Comparison of ENCODE assay signal across 10 mouse cellular contexts in genomic region chr11:77934111-77934521, GRCm38 (mm10). TPM values are rescaled to one million over a fixed set of nuclear protein-coding genes. Genes with fewer than 3 reads are reported as not detected.
DNase-seq lines count a peak whose midpoint lies in the region; ATAC-seq and TF ChIP-seq lines count a peak whose summit lies in the region.
"Had no signal": no experiment of that assay in that cellular context is flagged by ENCODE, and none has a peak within 500 bp of the region (broad histone marks: within the 10 kb centered on the region; RNA-seq: fewer than 3 reads in every experiment).

No protein-coding gene starts in this region.

- peak overlapping the region; percentile 94 for H3K9ac ChIP-seq in forebrain, embryonic 13.5 days
- no peak overlapping the region for H3K9ac ChIP-seq in forebrain, embryonic 11.5 days (ENCODE audit: low read length)
- H3K9ac ChIP-seq in forebrain, embryonic 15.5 days (replicated peaks) = peak overlapping the region; percentile 96
- H3K9ac ChIP-seq in midbrain, postnatal 0 days (replicated peaks; ENCODE audit: low read length, poor library complexity, severe bottlenecking) = peak overlapping the region; percentile 13; the same call in 1 of the 2 replicates

- H3K4me2 ChIP-seq in forebrain, embryonic 13.5 days = peak overlapping the region; percentile 90
- no peak overlapping the region for H3K4me2 ChIP-seq in forebrain, embryonic 11.5 days (ENCODE audit: low read depth, low read length, severe bottlenecking)
- H3K4me2 ChIP-seq in forebrain, embryonic 15.5 days (replicated peaks) = peak overlapping the region; percentile 58
- H3K4me2 ChIP-seq in midbrain, postnatal 0 days (ENCODE audit: low read depth, low read length, poor library complexity, severe bottlenecking) = peak overlapping the region; percentile 82

- ATAC-seq in forebrain, embryonic 13.5 days = peak; percentile 54
- no peak for ATAC-seq in forebrain, embryonic 11.5 days (replicated peaks; ENCODE audit: low FRiP score)
- peak; percentile 44 for ATAC-seq in forebrain, embryonic 15.5 days (replicated peaks)
- no peak for ATAC-seq in midbrain, postnatal 0 days (ENCODE audit: low FRiP score)

- DNase-seq in forebrain, embryonic 11.5 days (ENCODE audit: low spot score) = no peak
- DNase-seq in brain, adult 2 months (ENCODE audit: low read depth, low spot score) = peak; percentile 82
- DNase-seq in midbrain, postnatal 0 days (ENCODE audit: low spot score) = peak; percentile 61
- DNase-seq in T-cell, adult 2 months (ENCODE audit: low spot score) = no peak
- no peak for DNase-seq in gastrocnemius, adult 18-20 months (ENCODE audit: low spot score)
- DNase-seq in right cerebral cortex, adult 18-20 months = no peak

- TF ChIP-seq CTCF in midbrain, postnatal 0 days (IDR thresholded peaks at IDR 0.05) = no peak

- H3K27me3 ChIP-seq in forebrain, embryonic 13.5 days = peaks cover 28% of the 10 kb centered on the region
- peaks cover 59% of the 10 kb centered on the region for H3K27me3 ChIP-seq in forebrain, embryonic 11.5 days (ENCODE audit: control insufficient read depth, insufficient read depth, low read length)
- H3K27me3 ChIP-seq in forebrain, embryonic 15.5 days = no peaks in the 10 kb centered on the region
- no peaks in the 10 kb centered on the region; the same call in 1 of the 2 replicates for H3K27me3 ChIP-seq in midbrain, postnatal 0 days (ENCODE audit: insufficient read depth, low read length)

- peak overlapping the region; percentile 94 for H3K27ac ChIP-seq in forebrain, embryonic 13.5 days
- H3K27ac ChIP-seq in forebrain, embryonic 11.5 days (ENCODE audit: low read depth, low read length) = no peak overlapping the region
- H3K27ac ChIP-seq in forebrain, embryonic 15.5 days (replicated peaks) = peak overlapping the region; percentile 93
- H3K27ac ChIP-seq in midbrain, postnatal 0 days (ENCODE audit: low read depth, low read length) = no peak overlapping the region
- H3K27ac ChIP-seq: kidney, postnatal 0 days had no signal

- no peaks in the 10 kb centered on the region for H3K9me3 ChIP-seq in forebrain, embryonic 13.5 days (replicated peaks)
- no peaks in the 10 kb centered on the region for H3K9me3 ChIP-seq in forebrain, embryonic 11.5 days (ENCODE audit: control insufficient read depth, low read length)
- no peaks in the 10 kb centered on the region for H3K9me3 ChIP-seq in forebrain, embryonic 15.5 days
- no peaks in the 10 kb centered on the region for H3K9me3 ChIP-seq in midbrain, postnatal 0 days (ENCODE audit: low read length)

- H3K4me1 ChIP-seq in forebrain, embryonic 13.5 days = peaks cover 89% of the 10 kb centered on the region
- peaks cover 24% of the 10 kb centered on the region for H3K4me1 ChIP-seq in forebrain, embryonic 11.5 days (replicated peaks; ENCODE audit: control insufficient read depth, insufficient read depth, low read length)
- H3K4me1 ChIP-seq in forebrain, embryonic 15.5 days = peaks cover 89% of the 10 kb centered on the region
- peaks cover 4% of the 10 kb centered on the region; the same call in 1 of the 2 replicates for H3K4me1 ChIP-seq in midbrain, postnatal 0 days (ENCODE audit: insufficient read depth, low read length)

- no peaks in the 10 kb centered on the region for H3K36me3 ChIP-seq in forebrain, embryonic 13.5 days (ENCODE audit: poor library complexity, severe bottlenecking)
- H3K36me3 ChIP-seq in forebrain, embryonic 11.5 days (ENCODE audit: control insufficient read depth, insufficient read depth, low read length) = no peaks in the 10 kb centered on the region
- no peaks in the 10 kb centered on the region for H3K36me3 ChIP-seq in forebrain, embryonic 15.5 days
- peaks cover 3% of the 10 kb centered on the region; the same call in 1 of the 2 replicates for H3K36me3 ChIP-seq in midbrain, postnatal 0 days (ENCODE audit: insufficient read depth, low read length)

- 0% methylated on average over 4 of the region's 4 CpGs for WGBS in forebrain, embryonic 13.5 days
- 2% methylated on average over 4 of the region's 4 CpGs for WGBS in forebrain, embryonic 11.5 days
- under 1% methylated on average over 4 of the region's 4 CpGs for WGBS in forebrain, embryonic 15.5 days
- WGBS in midbrain, postnatal 0 days = 22% methylated on average over 4 of the region's 4 CpGs

- peak overlapping the region; percentile 96 for H3K4me3 ChIP-seq in forebrain, embryonic 13.5 days
- H3K4me3 ChIP-seq in forebrain, embryonic 11.5 days (ENCODE audit: low read depth, low read length) = no peak overlapping the region
- peak overlapping the region; percentile 88 for H3K4me3 ChIP-seq in forebrain, embryonic 15.5 days
- H3K4me3 ChIP-seq in midbrain, postnatal 0 days (ENCODE audit: low read depth, low read length) = peak overlapping the region; percentile 88; the same call in 1 of the 2 replicates

RNA-seq across cellular contexts. Expression of gene Sez6, which starts 3.5 kb away (rescaled TPM):
- 141 and 165 TPM in 2 replicates for polyA plus RNA-seq in forebrain, embryonic 13.5 days (2015; fragmentation: Nextera tagmentation; extraction: Ambion mirVana)
- 14.3 and 16.7 TPM in 2 replicates for polyA plus RNA-seq in forebrain, embryonic 11.5 days (2014; fragmentation: Nextera tagmentation; extraction: Ambion mirVana)
- 243 and 249 TPM in 2 replicates for polyA plus RNA-seq in forebrain, embryonic 15.5 days (2015; fragmentation: Nextera tagmentation; extraction: Ambion mirVana)
- 160 and 173 TPM in 2 replicates for total RNA-seq in midbrain, postnatal 0 days (2014; rRNA removed)
- 121 and 125 TPM in 2 replicates for polyA plus RNA-seq in midbrain, postnatal 0 days (2015; fragmentation: Nextera tagmentation; extraction: Ambion mirVana)
- under 1 TPM; 0.12 to 0.16 TPM for total RNA-seq in gastrocnemius, adult 18-20 months (2021)
- polyA plus RNA-seq: heart, postnatal 0 days had no signal

RNA-seq across cellular contexts. Expression of gene Pipox, which starts 40.2 kb away (rescaled TPM):
- polyA plus RNA-seq in forebrain, embryonic 13.5 days (2015; fragmentation: Nextera tagmentation; extraction: Ambion mirVana) = 12.7 and 15.1 TPM in 2 replicates
- polyA plus RNA-seq in forebrain, embryonic 11.5 days (2014; fragmentation: Nextera tagmentation; extraction: Ambion mirVana) = 13.6 and 16.0 TPM in 2 replicates
- polyA plus RNA-seq in forebrain, embryonic 15.5 days (2015; fragmentation: Nextera tagmentation; extraction: Ambion mirVana) = 10.2 and 11.2 TPM in 2 replicates
- total RNA-seq in midbrain, postnatal 0 days (2014; rRNA removed) = 3.4 and 3.6 TPM in 2 replicates
- 3.8 and 5.1 TPM in 2 replicates for polyA plus RNA-seq in midbrain, postnatal 0 days (2015; fragmentation: Nextera tagmentation; extraction: Ambion mirVana)
- not detected for total RNA-seq in gastrocnemius, adult 18-20 months (2021)

RNA-seq across cellular contexts. Expression of gene Phf12, which starts 48.4 kb away (rescaled TPM):
- polyA plus RNA-seq in forebrain, embryonic 13.5 days (2015; fragmentation: Nextera tagmentation; extraction: Ambion mirVana) = 20.7 and 24.5 TPM in 2 replicates
- 29.6 and 30.5 TPM in 2 replicates for polyA plus RNA-seq in forebrain, embryonic 11.5 days (2014; fragmentation: Nextera tagmentation; extraction: Ambion mirVana)
- polyA plus RNA-seq in forebrain, embryonic 15.5 days (2015; fragmentation: Nextera tagmentation; extraction: Ambion mirVana) = 22.5 and 26.0 TPM in 2 replicates
- total RNA-seq in midbrain, postnatal 0 days (2014; rRNA removed) = 31.6 and 53.9 TPM in 2 replicates
- polyA plus RNA-seq in midbrain, postnatal 0 days (2015; fragmentation: Nextera tagmentation; extraction: Ambion mirVana) = 9.3 and 9.9 TPM in 2 replicates
- 10 to 100 TPM; 13.9 to 14.3 TPM for total RNA-seq in gastrocnemius, adult 18-20 months (2021)

Comparison
In these comparisons a context has a peak if more than half of its experiments do, and no peak if none do; other contexts are left out.
1. ATAC-seq: peak in forebrain, embryonic 13.5 days (single experiment) and forebrain, embryonic 15.5 days (single experiment); none in forebrain, embryonic 11.5 days (single experiment) and midbrain, postnatal 0 days (single experiment).
2. H3K27ac ChIP-seq: peak in forebrain, embryonic 13.5 days (single experiment) and forebrain, embryonic 15.5 days (single experiment); none in forebrain, embryonic 11.5 days (single experiment) and midbrain, postnatal 0 days (single experiment).
3. DNase-seq: peak in brain, adult 2 months (single experiment) and midbrain, postnatal 0 days (single experiment); none in forebrain, embryonic 11.5 days (single experiment), T-cell, adult 2 months (single experiment), gastrocnemius, adult 18-20 months (single experiment) and right cerebral cortex, adult 18-20 months (single experiment).